Mouse (Mus musculus): ENCODE measurements around the gene Babam2. TPM values are rescaled to one million over a fixed set of nuclear protein-coding genes. Genes with fewer than 3 reads are reported as not detected.

Gene Babam2
- total RNA-seq, 2 experiments from 2014 or later, result 30.2 TPM

- TF ChIP-seq CTCF (IDR thresholded peaks at IDR 0.05), result no peak
- Histone ChIP-seq H3K27ac (no peak overlapping the region), H3K4me3 (no peak overlapping the region)
- intact Hi-C loops (cut with DNase I), result no loop called here
- DNase-seq, result no peak
Measured at GRCm38 (mm10) chr5:31860831-31861624, 163.5 kb downstream of the Babam2 start.

- no peak overlapping the region for H3K4me3 ChIP-seq
- TF ChIP-seq CTCF (IDR thresholded peaks at IDR 0.05), result no peak
- DNase-seq, result no peak
- H3K27ac ChIP-seq, result no peak overlapping the region
- intact Hi-C loops (cut with DNase I), result no loop called here
Measured at GRCm38 (mm10) chr5:31862753-31863468, 165.4 kb downstream of the Babam2 start.

GRCm38 (mm10) chr5:31864095-31864494 lies 166.6 kb downstream of the Babam2 start:
- no peak overlapping the region for H3K27ac ChIP-seq
- no peak for DNase-seq
- no peak for TF ChIP-seq CTCF (IDR thresholded peaks at IDR 0.05)
- intact Hi-C loops (cut with DNase I), result no loop called here
- H3K4me3 ChIP-seq, result no peak overlapping the region

- Histone ChIP-seq H3K27ac (no peak overlapping the region), H3K4me3 (no peak overlapping the region)
- DNase-seq, result no peak
- intact Hi-C loops (cut with DNase I), result no loop called here
- TF ChIP-seq CTCF (IDR thresholded peaks at IDR 0.05), result no peak
Measured at GRCm38 (mm10) chr5:31866071-31866470, 168.6 kb downstream of the Babam2 start.

GRCm38 (mm10) chr5:31870856-31871520 lies 173.5 kb downstream of the Babam2 start:
- intact Hi-C loops (cut with DNase I), result loop anchor here (10.0 kb wide), 1 partner anchor 166 kb away; no protein-coding TSS in a partner anchor
- TF ChIP-seq CTCF (IDR thresholded peaks at IDR 0.05), result no peak
- H3K4me3 ChIP-seq, result no peak overlapping the region
- H3K27ac ChIP-seq, result peak overlapping the region; percentile 51
- DNase-seq, result peak; percentile 23

DNA sequence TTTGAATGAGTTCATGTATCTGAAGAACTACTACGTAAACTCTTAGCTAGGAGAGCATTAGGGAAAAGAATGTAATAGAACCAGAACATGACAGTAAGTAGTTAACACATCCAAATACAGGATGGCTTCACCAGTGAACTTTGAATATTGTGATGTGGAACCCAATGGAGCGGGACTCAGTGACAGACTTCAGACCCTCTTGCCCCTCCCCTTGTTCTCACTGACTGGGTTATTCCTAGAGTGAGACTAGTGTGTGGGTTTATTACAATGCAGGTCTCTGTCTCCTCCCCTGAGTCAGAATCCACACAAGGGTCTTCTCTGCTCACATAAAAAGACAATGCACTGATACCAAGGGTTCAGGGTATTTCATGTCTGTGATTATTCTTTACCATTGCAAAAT lies 175.8 kb downstream of the Babam2 start:
- H3K27ac ChIP-seq, result no peak overlapping the region
- no peak for DNase-seq
- no peak overlapping the region for H3K4me3 ChIP-seq
- TF ChIP-seq CTCF (IDR thresholded peaks at IDR 0.05), result no peak
- intact Hi-C loops (cut with DNase I), result loop anchor here (10.0 kb wide), 1 partner anchor 169 kb away; no protein-coding TSS in a partner anchor

- DNase-seq, result no peak
- no peak overlapping the region for H3K4me3 ChIP-seq
- intact Hi-C loops (cut with DNase I), result loop anchor here (10.0 kb wide), 1 partner anchor 170 kb away; no protein-coding TSS in a partner anchor
- H3K27ac ChIP-seq, result no peak overlapping the region
- no peak for TF ChIP-seq CTCF (IDR thresholded peaks at IDR 0.05)
Measured at GRCm38 (mm10) chr5:31874543-31874942, 177.1 kb downstream of the Babam2 start.

GRCm38 (mm10) chr5:31875443-31875842 lies 178.0 kb downstream of the Babam2 start:
- intact Hi-C loops (cut with DNase I), result loop anchor here (10.0 kb wide), 1 partner anchor 171 kb away; no protein-coding TSS in a partner anchor
- H3K4me3 ChIP-seq, result no peak overlapping the region
- no peak for TF ChIP-seq CTCF (IDR thresholded peaks at IDR 0.05)
- no peak overlapping the region; the same call in 1 of the 2 replicates for H3K27ac ChIP-seq
- no peak for DNase-seq

DNA sequence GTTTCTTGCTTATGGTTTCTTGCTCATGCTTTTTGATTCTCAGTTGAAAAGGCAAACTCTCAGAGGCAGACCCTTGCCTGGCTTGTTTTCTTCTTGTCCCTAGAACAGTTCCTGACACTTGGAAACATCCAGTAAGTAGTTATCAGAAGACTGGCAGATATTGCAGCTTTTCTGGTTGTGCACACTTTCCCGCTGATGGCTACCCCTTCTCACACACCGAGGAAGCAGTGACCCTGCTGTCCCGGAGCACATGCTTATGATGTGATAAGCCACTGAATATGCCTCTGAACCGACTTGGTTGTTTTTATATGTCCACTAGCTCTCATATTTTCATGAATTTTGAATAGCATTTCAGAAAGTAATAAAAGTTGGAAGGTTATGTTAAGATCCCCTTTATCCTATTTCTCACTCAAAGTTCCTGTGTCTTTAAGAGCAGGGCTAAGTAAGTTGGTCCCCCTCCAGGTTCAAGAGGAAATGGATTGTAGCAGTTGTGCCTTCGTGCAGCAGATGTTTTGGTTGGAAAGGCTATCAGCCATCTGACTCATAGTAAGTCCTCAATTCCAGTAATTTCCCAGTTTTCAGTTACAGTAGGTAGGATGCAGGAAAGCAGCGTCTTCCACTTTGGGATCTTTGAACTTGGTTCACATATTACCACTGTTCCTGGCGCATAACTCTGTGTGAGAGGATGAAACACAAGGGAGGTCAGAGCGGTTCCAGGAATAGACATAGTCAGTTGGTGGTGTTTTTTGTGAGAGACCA lies 178.9 kb downstream of the Babam2 start:
- no peak for TF ChIP-seq CTCF (IDR thresholded peaks at IDR 0.05)

DNA sequence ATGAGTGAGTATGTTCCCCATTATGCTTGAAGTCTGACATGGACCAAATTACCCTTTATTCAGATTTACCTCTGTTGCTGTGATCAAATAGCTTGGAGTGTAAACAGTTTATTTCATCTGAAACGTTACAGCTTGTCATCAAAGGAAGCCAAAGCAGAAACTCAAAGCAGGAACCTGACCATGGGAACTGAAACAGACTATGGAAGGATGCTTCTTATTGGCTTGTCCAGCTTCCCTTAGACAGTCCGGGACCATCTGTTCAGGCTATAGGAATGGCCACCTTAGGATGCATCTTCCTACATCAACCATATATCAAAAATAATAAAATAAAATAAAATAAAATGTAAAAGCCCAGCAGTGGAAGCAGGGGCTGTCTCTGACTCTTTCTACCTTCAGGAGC lies 183.0 kb downstream of the Babam2 start:
- no peak overlapping the region for H3K4me3 ChIP-seq
- no peak for TF ChIP-seq CTCF (IDR thresholded peaks at IDR 0.05)
- intact Hi-C loops (cut with DNase I), result no loop called here
- no peak overlapping the region for H3K27ac ChIP-seq
- no peak for DNase-seq

More for the DNA sequence above, 178.9 kb downstream of the Babam2 start:
- peak; percentile 55 for DNase-seq
- H3K27ac ChIP-seq, result peak overlapping the region; percentile 74
- H3K4me3 ChIP-seq, result peak overlapping the region; percentile 60
- intact Hi-C loops (cut with DNase I), result loop anchor here (10.0 kb wide), 1 partner anchor 172 kb away; no protein-coding TSS in a partner anchor

GRCm38 (mm10) chr5:31882297-31882696 lies 184.8 kb downstream of the Babam2 start:
- Histone ChIP-seq H3K27ac (peak overlapping the region; percentile 75), H3K4me3 (peak overlapping the region; percentile 4; the same call in 1 of the 2 replicates)
- intact Hi-C loops (cut with DNase I), result no loop called here
- no peak for TF ChIP-seq CTCF (IDR thresholded peaks at IDR 0.05)
- DNase-seq, result no peak

DNA sequence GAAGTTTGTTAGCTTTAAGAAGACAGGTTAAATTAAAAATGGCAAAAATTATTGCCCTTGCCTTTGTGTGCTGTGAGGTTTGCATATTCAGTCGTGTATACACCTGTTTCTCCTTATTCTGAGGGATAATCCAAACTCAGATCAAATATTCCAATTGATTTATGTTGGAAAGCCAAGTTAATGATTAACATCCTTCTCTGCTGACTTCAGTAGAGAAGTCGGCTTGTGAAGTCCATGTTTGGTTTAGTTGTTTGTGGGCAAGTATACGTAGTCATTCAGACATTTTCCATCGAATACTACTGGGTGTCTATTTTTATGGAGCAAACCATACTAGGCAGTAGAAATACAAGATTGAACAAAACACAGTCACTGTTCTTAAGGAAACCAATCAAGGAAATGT lies 187.5 kb downstream of the Babam2 start:
- intact Hi-C loops (cut with DNase I), result no loop called here
- DNase-seq, result no peak
- no peak overlapping the region for H3K27ac ChIP-seq
- no peak overlapping the region for H3K4me3 ChIP-seq
- no peak for TF ChIP-seq CTCF (IDR thresholded peaks at IDR 0.05)

Measured in gastrocnemius, adult 2 months (tissue).